Mouse (Mus musculus): Measurements from ENCODE around the gene Slx4ip. TPM values are rescaled to one million over a fixed set of nuclear protein-coding genes. Genes with fewer than 3 reads are reported as not detected.

The Slx4ip gene
- polyA plus RNA-seq, 1 experiment = 1.4 TPM

- DNase-seq = no peak
- WGBS = 92% methylated on average over 7 of the region's 7 CpGs
Observed at GRCm38 (mm10) chr2:137093298-137093630, 202.2 kb downstream of the Slx4ip start.

GRCm38 (mm10) chr2:137094301-137094700 is 203.3 kb downstream of the Slx4ip start:
- H3K27ac ChIP-seq (ENCODE audit: control insufficient read depth, insufficient read depth, low read length) = no peak overlapping the region
- WGBS = 93% methylated on average over 8 of the region's 8 CpGs
- H3K4me3 ChIP-seq (ENCODE audit: control insufficient read depth, insufficient read depth, low read length) = no peak overlapping the region
- no peaks in the 10 kb centered on the region for H3K36me3 ChIP-seq (ENCODE audit: control insufficient read depth, insufficient read depth, low read length)
- TF ChIP-seq CTCF (IDR thresholded peaks at IDR 0.05; ENCODE audit: borderline replicate concordance, control insufficient read depth, extremely low read depth, insufficient read depth, low read length, poor library complexity) (no peak), POLR2A (IDR thresholded peaks at IDR 0.05; ENCODE audit: control insufficient read depth, extremely low read depth, insufficient read depth, low read length, poor library complexity) (no peak)
- DNase-seq = no peak
- H3K27me3 ChIP-seq (ENCODE audit: control insufficient read depth, insufficient read depth, low read length) = no peaks in the 10 kb centered on the region
- H3K4me1 ChIP-seq (replicated peaks; ENCODE audit: control insufficient read depth, insufficient read depth, low read length) = no peaks in the 10 kb centered on the region

More at GRCm38 (mm10) chr2:137093298-137093630, 202.2 kb downstream of the Slx4ip start:
- H3K36me3 ChIP-seq (ENCODE audit: control insufficient read depth, insufficient read depth, low read length) = no peaks in the 10 kb centered on the region
- TF ChIP-seq POLR2A (IDR thresholded peaks at IDR 0.05; ENCODE audit: control insufficient read depth, extremely low read depth, insufficient read depth, low read length, poor library complexity) = no peak
- no peak for TF ChIP-seq CTCF (IDR thresholded peaks at IDR 0.05; ENCODE audit: borderline replicate concordance, control insufficient read depth, extremely low read depth, insufficient read depth, low read length, poor library complexity)
- no peaks in the 10 kb centered on the region for H3K27me3 ChIP-seq (ENCODE audit: control insufficient read depth, insufficient read depth, low read length)
- H3K4me3 ChIP-seq (ENCODE audit: control insufficient read depth, insufficient read depth, low read length) = no peak overlapping the region
- H3K4me1 ChIP-seq (replicated peaks; ENCODE audit: control insufficient read depth, insufficient read depth, low read length) = no peaks in the 10 kb centered on the region
- H3K27ac ChIP-seq (ENCODE audit: control insufficient read depth, insufficient read depth, low read length) = no peak overlapping the region

- no peak for DNase-seq
- Histone ChIP-seq H3K36me3 (ENCODE audit: control insufficient read depth, insufficient read depth, low read length) (no peaks in the 10 kb centered on the region), H3K27ac (ENCODE audit: control insufficient read depth, insufficient read depth, low read length) (no peak overlapping the region), H3K4me1 (replicated peaks; ENCODE audit: control insufficient read depth, insufficient read depth, low read length) (no peaks in the 10 kb centered on the region), H3K4me3 (ENCODE audit: control insufficient read depth, insufficient read depth, low read length) (no peak overlapping the region), H3K27me3 (ENCODE audit: control insufficient read depth, insufficient read depth, low read length) (no peaks in the 10 kb centered on the region)
- no peak for TF ChIP-seq CTCF (IDR thresholded peaks at IDR 0.05; ENCODE audit: borderline replicate concordance, control insufficient read depth, extremely low read depth, insufficient read depth, low read length, poor library complexity)
- no peak for TF ChIP-seq POLR2A (IDR thresholded peaks at IDR 0.05; ENCODE audit: control insufficient read depth, extremely low read depth, insufficient read depth, low read length, poor library complexity)
- WGBS = 85% methylated on average over 5 of the region's 5 CpGs
Observed at GRCm38 (mm10) chr2:137096981-137097460, 206.0 kb downstream of the Slx4ip start.

- H3K27me3 ChIP-seq (ENCODE audit: control insufficient read depth, insufficient read depth, low read length) = no peaks in the 10 kb centered on the region
- TF ChIP-seq POLR2A (IDR thresholded peaks at IDR 0.05; ENCODE audit: control insufficient read depth, extremely low read depth, insufficient read depth, low read length, poor library complexity) (no peak), CTCF (IDR thresholded peaks at IDR 0.05; ENCODE audit: borderline replicate concordance, control insufficient read depth, extremely low read depth, insufficient read depth, low read length, poor library complexity) (no peak)
- H3K4me1 ChIP-seq (replicated peaks; ENCODE audit: control insufficient read depth, insufficient read depth, low read length) = no peaks in the 10 kb centered on the region
- WGBS = 83% methylated on average over 11 of the region's 11 CpGs
- DNase-seq = no peak
- H3K4me3 ChIP-seq (ENCODE audit: control insufficient read depth, insufficient read depth, low read length) = no peak overlapping the region
- H3K36me3 ChIP-seq (ENCODE audit: control insufficient read depth, insufficient read depth, low read length) = no peaks in the 10 kb centered on the region
- no peak overlapping the region for H3K27ac ChIP-seq (ENCODE audit: control insufficient read depth, insufficient read depth, low read length)
Observed at GRCm38 (mm10) chr2:137098269-137099035, 207.4 kb downstream of the Slx4ip start.

- WGBS = 73% methylated on average over 6 of the region's 6 CpGs
- Histone ChIP-seq H3K27me3 (ENCODE audit: control insufficient read depth, insufficient read depth, low read length) (no peaks in the 10 kb centered on the region), H3K4me1 (replicated peaks; ENCODE audit: control insufficient read depth, insufficient read depth, low read length) (no peaks in the 10 kb centered on the region), H3K4me3 (ENCODE audit: control insufficient read depth, insufficient read depth, low read length) (no peak overlapping the region), H3K27ac (ENCODE audit: control insufficient read depth, insufficient read depth, low read length) (no peak overlapping the region; the same call in 1 of the 2 replicates), H3K36me3 (ENCODE audit: control insufficient read depth, insufficient read depth, low read length) (no peaks in the 10 kb centered on the region)
- TF ChIP-seq POLR2A (IDR thresholded peaks at IDR 0.05; ENCODE audit: control insufficient read depth, extremely low read depth, insufficient read depth, low read length, poor library complexity) (no peak), CTCF (IDR thresholded peaks at IDR 0.05; ENCODE audit: borderline replicate concordance, control insufficient read depth, extremely low read depth, insufficient read depth, low read length, poor library complexity) (no peak)
- no peak for DNase-seq
Observed at GRCm38 (mm10) chr2:137099211-137099734, 208.3 kb downstream of the Slx4ip start.

- TF ChIP-seq CTCF (IDR thresholded peaks at IDR 0.05; ENCODE audit: borderline replicate concordance, control insufficient read depth, extremely low read depth, insufficient read depth, low read length, poor library complexity) (no peak), POLR2A (IDR thresholded peaks at IDR 0.05; ENCODE audit: control insufficient read depth, extremely low read depth, insufficient read depth, low read length, poor library complexity) (no peak)
- Histone ChIP-seq H3K4me1 (replicated peaks; ENCODE audit: control insufficient read depth, insufficient read depth, low read length) (no peaks in the 10 kb centered on the region), H3K27me3 (ENCODE audit: control insufficient read depth, insufficient read depth, low read length) (no peaks in the 10 kb centered on the region), H3K4me3 (ENCODE audit: control insufficient read depth, insufficient read depth, low read length) (no peak overlapping the region), H3K36me3 (ENCODE audit: control insufficient read depth, insufficient read depth, low read length) (no peaks in the 10 kb centered on the region), H3K27ac (ENCODE audit: control insufficient read depth, insufficient read depth, low read length) (no peak overlapping the region)
- no peak for DNase-seq
- 80% methylated on average over 5 of the region's 5 CpGs for WGBS
Observed at GRCm38 (mm10) chr2:137101074-137101473, 210.1 kb downstream of the Slx4ip start.

Data from thymus, adult 2 months (tissue).